Mouse (Mus musculus) kidney, postnatal 0 days (tissue): ENCODE results near the gene Selenok. TPM values are rescaled to one million over a fixed set of nuclear protein-coding genes. Genes with fewer than 3 reads are reported as not detected.

ENCODE experiments used
- ATAC-seq: fragments of 200-750 bp; cut with Nextera tagmentation; replicated peaks from 2 replicates; pipeline ENCODE4 v1.8.0; 2017; ENCODE audit warnings: low read depth, moderate number of reproducible peaks, moderate TSS enrichment, moderate library complexity; ENCODE audit not compliant: low FRiP score
- DNase-seq: peaks from one replicate; pipeline ENCODE4 v3.0.0-alpha.2; 2016; ENCODE audit warnings: low spot score
- H3K27ac ChIP-seq: fragments of 300-500 bp; sonication (generic); 2 replicates; pipeline ENCODE4 v1.5.1; 2014; ENCODE audit warnings: mild to moderate bottlenecking
- H3K27me3 ChIP-seq: fragments of 300-500 bp; sonication (generic); 2 replicates; pipeline ENCODE4 v1.6.1; 2014; ENCODE audit warnings: low read length, mixed read lengths; ENCODE audit not compliant: insufficient read depth
- H3K36me3 ChIP-seq: fragments of 300-500 bp; sonication (generic); 2 replicates; pipeline ENCODE4 v1.6.1; 2014; ENCODE audit warnings: low read length, mixed read lengths; ENCODE audit not compliant: insufficient read depth
- H3K4me1 ChIP-seq: fragments of 300-500 bp; sonication (generic); replicated peaks from 2 replicates; pipeline ENCODE4 v1.6.1; 2014; ENCODE audit warnings: antibody characterized with exemption, low read length, mixed read lengths; ENCODE audit not compliant: insufficient read depth
- H3K4me2 ChIP-seq: fragments of 300-500 bp; sonication (generic); 2 replicates; pipeline ENCODE4 v1.6.1; 2014; ENCODE audit warnings: mild to moderate bottlenecking, low read length, moderate library complexity, mixed read lengths
- H3K4me3 ChIP-seq: fragments of 300-500 bp; sonication (generic); replicated peaks from 2 replicates; pipeline ENCODE4 v1.5.1; 2014; ENCODE audit warnings: low read depth, low read length
- H3K9ac ChIP-seq: fragments of 300-500 bp; sonication (generic); 2 replicates; pipeline ENCODE4 v1.6.1; 2014; ENCODE audit warnings: low read depth, low read length
- H3K9me3 ChIP-seq: fragments of 300-500 bp; sonication (generic); replicated peaks from 2 replicates; pipeline ENCODE4 v1.6.1; 2016; ENCODE audit warnings: low read length, inconsistent platforms, mixed read lengths
- CTCF ChIP-seq: IDR thresholded peaks from 2 replicates; pipeline ENCODE4 v1.5.1; 2016; ENCODE audit warnings: antibody characterized with exemption, low read depth, mild to moderate bottlenecking, moderate library complexity
- WGBS: fragments of 180-500 bp; shearing (Covaris S2); extraction: QIAGEN DNeasy Blood & Tissue Kit; methylation state at CpG from one replicate; pipeline ENCODE4 v1.1.7; 2014; 5-methylcytosine and 5-hydroxymethylcytosine counted together
- polyA plus RNA-seq: library from polyadenylated mRNA; unstranded; fragments of >200 nt; fragmentation: Nextera tagmentation; extraction: Ambion mirVana; gene quantifications from 2 replicates; pipeline ENCODE4 v1.2.1, GENCODE M21; 2015

The Selenok gene
- polyA plus RNA-seq, 1 experiment from 2014 or later, result 334 TPM

GRCm38 (mm10) chr14:30016666-30017065 lies 48.6 kb downstream of the Selenok start:
- no peak overlapping the region for H3K4me2 ChIP-seq
- no peak for DNase-seq
- H3K4me3 ChIP-seq, result no peak overlapping the region
- no peak overlapping the region for H3K9ac ChIP-seq
- H3K4me1 ChIP-seq, result 0 out of 2 replicates have a peak, but pooled peaks cover 4% of the 10 kb centered on the region
- no peak for ATAC-seq
- TF ChIP-seq CTCF, result no peak
- WGBS, result 71% methylated on average over 5 of the region's 5 CpGs
- H3K9me3 ChIP-seq, result no peaks in the 10 kb centered on the region
- H3K27ac ChIP-seq, result no peak overlapping the region
- no peaks in the 10 kb centered on the region for H3K27me3 ChIP-seq
- no peaks in the 10 kb centered on the region for H3K36me3 ChIP-seq

DNA sequence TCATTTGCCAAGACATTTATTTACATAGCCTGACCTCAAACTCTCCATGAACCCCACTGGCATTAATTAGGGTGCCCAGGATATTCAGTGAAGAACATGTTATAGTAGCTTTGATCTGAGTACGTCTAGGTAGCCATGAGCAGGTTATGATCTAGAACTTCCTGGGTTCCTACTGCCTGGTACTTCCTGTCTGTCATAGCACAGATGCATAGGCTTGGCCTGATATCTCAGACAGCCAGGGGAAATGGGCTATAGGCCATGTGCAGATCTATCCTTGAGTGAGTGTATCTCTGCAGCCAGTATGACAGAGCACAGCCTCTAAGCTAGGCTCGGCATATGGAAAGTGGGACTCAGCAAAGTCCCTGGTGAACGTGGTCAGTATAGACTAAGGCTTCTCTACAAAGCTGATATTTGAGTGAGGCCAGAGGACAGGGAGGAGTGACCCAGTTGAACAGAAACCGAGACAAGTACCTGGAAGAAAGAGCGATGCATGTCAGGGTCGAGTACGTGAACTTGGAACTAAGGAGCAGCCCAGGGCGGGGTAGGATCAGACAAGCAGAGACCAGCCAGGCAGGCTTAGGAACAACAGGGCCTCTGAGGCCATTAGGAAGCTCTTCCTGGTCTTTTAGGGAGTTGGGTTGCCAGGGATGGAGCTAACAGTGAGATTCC lies 49.8 kb downstream of the Selenok start:
- DNase-seq (no peak), ATAC-seq (no peak)
- no peak overlapping the region for H3K4me2 ChIP-seq
- H3K4me1 ChIP-seq, result no peaks in the 10 kb centered on the region
- no peaks in the 10 kb centered on the region for H3K36me3 ChIP-seq
- H3K27me3 ChIP-seq, result no peaks in the 10 kb centered on the region
- H3K9me3 ChIP-seq, result no peaks in the 10 kb centered on the region
- 80% methylated on average over 8 of the region's 8 CpGs for WGBS
- no peak overlapping the region for H3K4me3 ChIP-seq
- H3K9ac ChIP-seq, result no peak overlapping the region
- H3K27ac ChIP-seq, result no peak overlapping the region
- no peak for TF ChIP-seq CTCF

- Histone ChIP-seq H3K4me2 (no peak overlapping the region), H3K9ac (no peak overlapping the region), H3K4me3 (no peak overlapping the region), H3K36me3 (no peaks in the 10 kb centered on the region), H3K4me1 (no peaks in the 10 kb centered on the region), H3K27ac (no peak overlapping the region), H3K9me3 (no peaks in the 10 kb centered on the region), H3K27me3 (no peaks in the 10 kb centered on the region)
- WGBS, result 96% methylated on average over 4 of the region's 4 CpGs
- no peak for TF ChIP-seq CTCF
- ATAC-seq, result no peak
- no peak for DNase-seq
Measured at GRCm38 (mm10) chr14:30018463-30018801, 50.3 kb downstream of the Selenok start.

- no peak overlapping the region for H3K9ac ChIP-seq
- no peak overlapping the region for H3K4me3 ChIP-seq
- no peak for ATAC-seq
- no peaks in the 10 kb centered on the region for H3K4me1 ChIP-seq
- no peaks in the 10 kb centered on the region for H3K9me3 ChIP-seq
- peak overlapping the region; percentile 60; the same call in 1 of the 2 replicates for H3K27ac ChIP-seq
- TF ChIP-seq CTCF, result no peak
- no peaks in the 10 kb centered on the region for H3K36me3 ChIP-seq
- DNase-seq, result no peak
- no peak overlapping the region for H3K4me2 ChIP-seq
- 92% methylated on average over 6 of the region's 6 CpGs for WGBS
- H3K27me3 ChIP-seq, result no peaks in the 10 kb centered on the region
Measured at GRCm38 (mm10) chr14:30018846-30019245, 50.7 kb downstream of the Selenok start.

- WGBS, result 88% methylated on average over 8 of the region's 8 CpGs
- H3K4me3 ChIP-seq, result no peak overlapping the region
- H3K27ac ChIP-seq, result peak overlapping the region; percentile 60; the same call in 1 of the 2 replicates
- H3K36me3 ChIP-seq, result no peaks in the 10 kb centered on the region
- TF ChIP-seq CTCF, result no peak
- H3K9me3 ChIP-seq, result no peaks in the 10 kb centered on the region
- no peak overlapping the region for H3K4me2 ChIP-seq
- DNase-seq (no peak), ATAC-seq (peak; percentile 54; the same call in 1 of the 2 replicates)
- no peaks in the 10 kb centered on the region for H3K27me3 ChIP-seq
- no peak overlapping the region for H3K9ac ChIP-seq
- no peaks in the 10 kb centered on the region for H3K4me1 ChIP-seq
Measured at GRCm38 (mm10) chr14:30019375-30019774, 51.3 kb downstream of the Selenok start.

- Histone ChIP-seq H3K4me1 (no peaks in the 10 kb centered on the region), H3K4me3 (no peak overlapping the region)
Measured at GRCm38 (mm10) chr14:30019792-30020575, 51.9 kb downstream of the Selenok start.

More at GRCm38 (mm10) chr14:30019792-30020575, 51.9 kb downstream of the Selenok start:
- 51% methylated on average over 9 of the region's 9 CpGs for WGBS
- DNase-seq (no peak), ATAC-seq (no peak)
- Histone ChIP-seq H3K9ac (no peak overlapping the region), H3K4me2 (no peak overlapping the region), H3K27ac (no peak overlapping the region), H3K27me3 (no peaks in the 10 kb centered on the region), H3K9me3 (no peaks in the 10 kb centered on the region), H3K36me3 (no peaks in the 10 kb centered on the region)
- no peak for TF ChIP-seq CTCF
